Mouse (Mus musculus): ENCODE results near the gene Col24a1. TPM values are rescaled to one million over a fixed set of nuclear protein-coding genes. Genes with fewer than 3 reads are reported as not detected.
"Not testable (repeated sequence)": the region's sequence is repeated elsewhere in the genome, so short reads cannot be mapped to it uniquely, and the experiment has no call there.

Col24a1 gene
- total RNA-seq, 2 experiments from 2014 or later = 0.30 to 1.2 TPM

DNA sequence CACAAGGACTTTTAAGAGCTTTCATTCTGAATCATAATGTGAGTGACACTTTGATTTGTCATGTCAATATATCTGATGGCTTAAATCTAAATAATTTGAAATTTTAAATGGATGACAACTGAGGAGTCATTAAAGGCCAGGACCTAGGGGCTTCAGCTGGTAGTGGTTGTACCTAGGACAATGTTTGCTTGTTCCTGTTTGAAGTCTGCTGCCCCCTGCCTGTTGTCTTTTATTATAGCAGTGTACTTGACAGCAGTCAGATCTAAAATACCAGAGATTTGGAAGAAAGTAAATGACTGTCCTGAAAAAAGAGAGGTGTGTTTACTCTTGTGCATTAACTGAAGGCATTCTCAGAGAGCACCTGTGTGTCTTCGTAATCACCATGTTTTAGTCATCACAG, 150.0 kb downstream of the Col24a1 start:
- peak in 1 of 2 experiments; percentile 40 for DNase-seq (ENCODE audit: low spot score in 2 of 2)

DNA sequence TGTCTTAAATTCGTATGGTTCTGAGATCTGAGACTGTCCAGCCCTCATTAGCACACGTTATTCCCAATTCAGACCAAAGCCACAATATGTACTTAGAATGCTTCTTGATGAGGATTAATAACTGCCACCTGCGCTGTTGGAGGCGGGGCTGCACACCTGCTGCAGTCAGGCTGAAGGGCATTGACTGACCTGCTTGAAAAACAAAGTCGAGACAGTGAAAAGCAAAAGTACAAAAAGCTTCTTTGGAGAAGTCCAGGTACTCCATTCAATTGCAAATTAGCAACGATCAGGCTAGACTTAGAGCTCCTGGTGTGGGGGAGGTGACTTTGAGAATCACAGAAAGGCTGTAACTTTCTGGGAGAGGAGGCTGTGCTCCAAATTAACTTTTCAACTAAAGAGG, 150.9 kb downstream of the Col24a1 start:
- DNase-seq (ENCODE audit: low spot score in 2 of 2) = not testable (repeated sequence)

DNA sequence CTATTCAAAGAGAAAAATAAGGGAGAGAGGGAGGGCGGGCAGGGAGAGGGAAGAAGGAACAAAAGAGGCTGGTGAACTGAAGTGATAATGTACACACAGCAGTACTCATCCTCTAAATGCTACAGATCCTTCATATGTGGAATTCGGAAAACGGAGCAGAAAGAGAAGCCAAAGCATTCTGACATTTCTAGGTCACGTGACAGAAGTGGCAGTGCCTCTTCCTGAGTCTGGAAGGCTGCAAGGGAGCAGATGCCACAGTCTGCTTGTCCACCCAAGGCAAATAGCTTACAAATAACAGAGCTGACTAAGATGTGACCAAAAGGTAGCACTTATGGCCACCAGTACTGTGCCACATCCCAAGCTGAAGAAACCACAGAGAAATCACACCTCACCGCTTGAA, 164.8 kb downstream of the Col24a1 start:
- DNase-seq (ENCODE audit: low spot score in 2 of 2) = no peak

DNA sequence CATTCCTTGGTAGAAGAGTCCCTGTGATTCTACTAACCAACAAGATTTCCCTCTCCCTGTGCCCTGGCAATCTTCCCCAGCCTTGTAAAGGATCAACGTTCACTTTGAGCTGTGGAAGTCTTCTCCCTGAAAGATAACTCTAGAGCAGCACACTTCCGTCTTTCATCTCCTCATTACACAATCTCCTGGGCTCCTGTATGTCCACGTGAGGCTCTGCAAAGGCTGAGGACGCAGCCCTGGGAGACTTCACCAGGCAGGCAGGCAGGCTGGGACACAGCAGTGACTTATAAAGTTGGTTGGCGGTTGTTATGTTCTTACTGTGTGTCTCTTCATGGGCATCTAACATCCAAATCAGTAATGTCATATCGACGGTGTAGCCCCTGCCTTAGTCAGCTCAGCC, 170.1 kb downstream of the Col24a1 start:
- DNase-seq (ENCODE audit: low spot score in 2 of 2) = no peak

DNA sequence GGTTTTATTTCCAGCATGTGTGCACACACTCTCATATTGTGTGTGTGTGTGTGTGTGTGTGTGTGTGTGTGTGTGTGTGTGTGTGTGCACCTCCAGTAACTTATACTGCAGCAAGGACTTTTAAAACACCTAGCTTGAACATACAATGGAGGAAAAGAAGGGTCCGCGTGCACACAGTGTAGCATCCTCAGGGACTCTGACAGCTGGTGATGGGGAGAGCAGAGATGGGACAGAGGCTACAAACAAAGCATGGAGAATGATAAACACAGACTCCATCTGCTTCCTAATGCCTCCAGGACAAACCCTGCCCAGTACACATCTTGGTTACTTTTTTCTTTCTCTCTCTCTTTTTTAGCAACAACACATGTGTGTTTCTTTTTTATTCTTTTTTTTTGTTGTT, 171.5 kb downstream of the Col24a1 start:
- no peak for DNase-seq (ENCODE audit: low spot score in 2 of 2)

DNA sequence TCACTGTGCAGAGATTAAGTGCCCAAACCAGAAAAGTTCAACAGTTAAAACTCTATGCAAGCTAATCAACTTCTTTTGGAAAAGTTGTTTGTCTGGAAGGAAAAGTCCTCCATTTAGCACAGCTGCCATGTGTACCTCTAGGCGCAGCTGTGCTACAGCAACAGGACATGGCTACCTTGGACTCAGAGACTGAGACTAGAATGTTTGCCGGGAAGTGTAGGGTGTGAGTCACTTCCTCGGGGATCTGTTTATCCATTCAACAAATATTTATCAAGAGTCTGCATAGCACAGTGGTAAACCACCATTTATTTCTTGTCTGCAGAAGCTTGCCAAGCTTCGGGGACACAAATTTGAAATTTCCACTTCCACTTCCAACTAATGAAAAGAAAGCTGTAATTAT, 178.8 kb downstream of the Col24a1 start:
- no peak for DNase-seq (ENCODE audit: low spot score in 2 of 2)

DNA sequence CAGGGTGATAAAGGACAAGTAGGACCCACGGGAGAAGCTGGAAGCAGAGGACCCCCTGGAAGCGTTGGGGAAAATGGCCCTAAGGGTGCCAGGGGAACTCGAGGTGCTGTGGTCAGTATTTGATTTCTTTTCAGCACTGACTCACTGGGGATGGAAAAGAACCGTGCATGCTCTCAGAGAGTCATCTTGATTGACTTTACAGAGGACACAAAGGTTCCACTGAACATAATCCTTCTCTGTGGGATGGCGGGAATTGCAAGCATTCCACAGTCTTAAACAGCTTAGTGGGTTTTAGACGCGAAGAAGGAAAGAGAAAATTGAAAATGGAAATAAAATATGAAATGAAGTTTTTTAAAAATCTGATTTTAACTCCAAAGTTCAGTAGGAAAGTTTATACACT, 181.9 kb downstream of the Col24a1 start:
- DNase-seq (ENCODE audit: low spot score in 2 of 2) = no peak

DNA sequence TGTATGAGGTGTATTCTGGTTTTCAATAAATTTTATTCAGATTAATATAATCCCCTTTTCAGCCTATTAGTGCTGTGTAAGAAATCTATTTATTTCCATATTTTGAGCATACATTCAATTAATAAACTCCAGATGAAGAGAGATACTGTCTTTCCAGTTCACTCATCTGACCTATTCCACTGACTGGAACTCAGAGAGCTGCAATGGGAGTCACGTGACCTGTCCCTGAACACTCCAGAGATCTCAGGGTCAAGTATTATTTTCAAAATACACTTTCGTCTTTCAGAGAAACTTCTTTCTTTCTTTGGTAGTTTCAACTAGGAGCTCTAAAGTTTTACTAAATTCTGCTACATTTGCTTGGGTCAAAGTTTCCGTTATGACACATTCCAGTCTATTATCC, 184.4 kb downstream of the Col24a1 start:
- DNase-seq (ENCODE audit: low spot score in 2 of 2) = no peak

DNA sequence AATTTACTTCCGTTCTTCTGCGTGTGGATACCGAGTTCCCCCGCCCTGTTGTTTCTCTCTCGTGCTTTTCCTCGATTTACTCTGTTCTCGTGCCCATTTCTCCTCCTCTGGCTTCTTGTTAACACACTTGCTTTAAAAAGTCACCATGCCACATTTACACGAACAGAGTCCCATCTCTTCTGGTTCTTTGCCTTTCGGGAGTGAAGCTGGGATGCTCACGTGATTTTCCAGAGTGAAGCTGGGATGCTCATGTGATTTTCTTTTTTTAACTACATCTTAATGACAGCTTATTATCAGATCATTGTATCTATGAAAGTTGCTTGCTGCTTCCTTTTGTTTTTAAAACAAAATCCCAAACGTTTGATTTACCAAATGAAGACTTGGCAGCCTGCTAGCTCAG, 184.8 kb downstream of the Col24a1 start:
- DNase-seq (ENCODE audit: low spot score in 2 of 2) = no peak

DNA sequence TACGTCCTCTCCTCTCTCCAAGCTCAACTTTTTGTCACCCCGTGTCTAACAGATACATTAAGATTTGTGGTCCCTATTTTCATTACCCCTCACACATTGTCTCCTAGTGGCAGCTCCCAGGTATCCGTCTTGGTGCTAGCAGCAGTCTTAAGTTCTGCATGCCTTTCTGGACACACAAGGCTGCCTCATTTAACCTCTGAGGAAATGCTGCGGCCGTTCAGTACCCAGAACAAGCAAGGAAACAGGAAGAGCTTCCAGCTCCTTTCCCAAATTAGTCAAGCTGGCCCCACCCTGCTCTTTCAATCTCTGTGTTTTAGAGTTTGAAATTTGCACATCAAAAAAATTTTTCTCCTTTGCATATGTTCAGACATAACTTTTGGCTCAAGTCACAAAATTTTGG, 186.2 kb downstream of the Col24a1 start:
- DNase-seq (ENCODE audit: low spot score in 2 of 2) = no peak

DNA sequence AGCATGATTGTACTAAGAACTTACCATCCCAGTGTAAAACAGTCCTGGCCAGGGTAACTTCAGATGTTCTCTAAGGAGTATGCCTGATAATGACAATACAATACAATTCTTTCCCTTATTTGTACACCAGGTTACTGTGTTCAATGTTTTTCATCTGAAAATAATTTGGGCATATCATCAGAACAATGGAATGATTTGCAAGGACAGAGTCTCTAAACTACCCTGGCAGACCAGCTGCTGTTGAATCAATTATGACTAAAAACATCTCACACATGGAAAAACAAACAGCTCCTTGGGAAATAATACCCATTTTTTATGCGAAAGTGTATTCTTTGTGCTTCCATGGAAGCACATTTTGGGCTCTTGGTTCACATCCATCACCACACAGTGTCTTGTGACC, 198.0 kb downstream of the Col24a1 start:
- DNase-seq (ENCODE audit: low spot score in 2 of 2) = no peak

DNA sequence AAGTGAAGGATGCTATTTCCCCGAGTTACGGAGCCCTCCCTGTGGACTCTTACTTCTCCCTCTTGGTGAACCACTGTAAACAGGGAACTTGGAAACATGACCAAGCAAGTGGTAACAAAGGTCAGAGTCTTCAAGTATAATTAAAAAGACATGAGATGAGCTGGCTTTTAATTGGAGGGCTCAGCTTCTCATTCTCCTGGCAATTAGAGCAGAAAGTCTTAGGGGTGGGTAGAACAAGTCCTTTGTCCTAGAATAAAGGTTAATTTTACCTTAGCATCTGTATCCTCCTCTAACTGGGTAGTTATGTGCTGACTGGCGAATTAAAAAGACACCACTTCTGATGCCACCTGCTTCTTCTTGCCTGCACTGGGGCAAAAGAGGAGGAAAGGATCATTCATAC, 199.1 kb downstream of the Col24a1 start:
- DNase-seq (ENCODE audit: low spot score in 2 of 2) = no peak

DNA sequence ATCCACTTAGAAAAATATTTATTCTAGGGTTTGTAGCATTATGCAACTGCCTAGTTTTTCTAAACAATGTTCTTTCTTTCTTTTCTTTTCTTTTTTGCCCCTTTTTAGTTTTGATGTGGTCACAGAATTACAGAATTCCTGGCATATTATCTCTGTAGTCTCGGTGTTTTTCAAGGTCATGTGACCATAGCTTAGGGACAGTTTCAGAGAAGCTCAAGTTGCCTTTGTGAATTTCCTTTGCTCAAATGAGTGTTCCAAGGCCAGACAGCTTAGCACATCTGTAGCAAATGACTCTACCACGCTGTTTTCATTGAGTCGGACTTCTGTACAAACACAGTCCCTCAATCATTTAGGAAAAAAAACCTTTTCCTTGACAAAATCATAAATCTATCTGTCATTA, 205.9 kb downstream of the Col24a1 start:
- DNase-seq (ENCODE audit: low spot score in 2 of 2) = no peak

DNA sequence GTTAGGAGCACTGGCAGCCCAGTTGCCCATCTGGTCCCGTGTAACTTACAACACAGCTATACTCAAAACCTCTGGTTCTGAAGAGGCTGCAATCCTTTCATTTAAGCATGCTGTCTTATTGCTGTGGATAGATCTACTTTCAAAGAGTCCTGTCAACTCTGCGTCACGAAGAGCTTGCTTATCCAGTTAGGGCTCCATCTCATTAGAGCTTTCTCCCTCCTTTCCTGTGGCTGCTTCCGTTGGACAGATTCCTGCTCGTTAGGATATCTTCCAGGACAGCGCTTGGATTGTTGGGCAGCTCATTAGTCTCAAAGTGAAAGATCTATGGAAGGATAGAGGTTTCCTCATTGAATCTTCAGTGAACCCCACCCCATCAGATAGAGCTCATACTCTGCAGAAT, 206.6 kb downstream of the Col24a1 start:
- DNase-seq (ENCODE audit: low spot score in 2 of 2) = no peak

DNA sequence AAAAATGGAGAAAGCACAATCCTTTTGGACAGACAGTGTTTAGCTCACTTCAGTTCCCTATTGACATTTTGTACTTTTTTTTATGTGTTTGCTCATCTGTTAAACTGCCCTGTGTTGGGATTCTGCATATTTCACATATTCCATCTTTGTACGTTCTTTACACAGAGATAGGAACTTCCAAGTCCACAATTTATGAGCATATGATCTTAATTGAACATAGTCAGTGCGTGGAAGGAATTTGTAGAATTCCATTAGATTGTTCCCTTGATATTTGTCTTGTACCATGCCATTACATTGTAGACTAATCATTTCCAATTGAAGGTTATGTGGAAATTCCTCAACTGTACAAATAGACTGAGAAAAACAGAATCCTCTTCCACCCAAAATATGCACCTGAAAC, 212.6 kb downstream of the Col24a1 start:
- no peak for DNase-seq (ENCODE audit: low spot score in 2 of 2)

DNA sequence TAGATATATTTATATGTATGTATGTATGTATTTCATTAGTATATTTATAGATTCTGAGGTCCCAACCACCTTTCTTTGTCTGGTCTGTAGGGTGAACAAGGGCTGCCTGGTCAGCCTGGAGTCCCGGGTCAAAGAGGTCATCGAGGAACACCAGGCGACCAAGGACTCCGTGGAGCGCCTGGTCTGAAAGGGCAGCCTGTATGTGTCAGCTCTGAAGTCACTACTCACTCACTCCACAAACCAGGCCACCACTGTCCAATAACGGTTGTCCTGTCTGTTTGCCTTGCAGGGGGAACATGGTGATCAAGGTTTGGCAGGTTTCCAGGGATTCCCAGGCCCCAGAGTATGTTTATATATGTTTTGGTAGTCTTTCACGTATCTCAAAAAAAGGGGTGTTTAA, 216.3 kb downstream of the Col24a1 start:
- no peak for DNase-seq (ENCODE audit: low spot score in 2 of 2)

DNA sequence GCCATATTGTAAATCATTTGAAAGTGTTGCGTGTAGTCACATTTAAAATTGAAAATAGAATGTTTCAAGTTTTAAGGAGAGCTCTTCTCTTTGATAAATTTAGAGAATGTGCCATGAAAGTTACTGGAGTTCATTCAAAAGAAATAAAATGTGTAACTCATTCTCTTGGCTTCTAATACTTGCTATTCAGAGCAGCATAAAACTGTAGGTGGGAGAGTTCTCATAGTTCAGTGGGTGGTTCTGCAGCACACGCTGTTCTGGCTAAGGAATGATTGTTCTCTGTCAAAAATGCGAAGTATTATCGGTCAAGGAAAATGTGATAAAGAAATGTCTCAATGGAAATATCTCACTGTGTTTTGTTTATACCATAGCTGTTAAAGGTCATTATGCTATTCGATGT, 221.9 kb downstream of the Col24a1 start:
- peak in 1 of 2 experiments; percentile 15 for DNase-seq (ENCODE audit: low spot score in 2 of 2)

DNA sequence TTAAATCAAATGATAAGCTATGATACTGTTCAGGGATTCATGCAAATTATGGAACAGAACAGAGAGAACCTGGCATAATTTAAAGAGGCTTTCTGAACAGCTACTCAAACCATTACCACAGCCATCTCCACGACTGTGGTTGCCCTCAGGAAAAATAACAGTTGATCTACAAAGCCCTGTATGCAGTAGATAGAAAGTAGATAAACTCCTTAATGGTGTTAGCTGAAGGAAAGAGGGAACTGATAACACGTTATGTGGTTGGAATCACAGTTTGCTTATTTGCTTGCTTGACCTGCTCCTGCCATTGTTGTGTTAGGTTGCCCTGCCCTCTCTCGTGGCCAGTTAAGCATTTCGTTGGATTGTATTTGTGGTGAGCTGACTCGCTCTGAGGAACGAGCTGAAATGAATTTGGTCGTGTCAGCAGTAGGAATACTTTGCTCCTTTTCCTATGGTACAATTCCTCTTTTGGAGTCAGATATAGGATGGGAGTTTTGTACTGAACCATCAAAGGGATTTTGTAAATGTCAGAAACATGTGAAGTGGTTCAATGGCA, 229.3 kb downstream of the Col24a1 start:
- DNase-seq (ENCODE audit: low spot score in 2 of 2) = no peak

DNA sequence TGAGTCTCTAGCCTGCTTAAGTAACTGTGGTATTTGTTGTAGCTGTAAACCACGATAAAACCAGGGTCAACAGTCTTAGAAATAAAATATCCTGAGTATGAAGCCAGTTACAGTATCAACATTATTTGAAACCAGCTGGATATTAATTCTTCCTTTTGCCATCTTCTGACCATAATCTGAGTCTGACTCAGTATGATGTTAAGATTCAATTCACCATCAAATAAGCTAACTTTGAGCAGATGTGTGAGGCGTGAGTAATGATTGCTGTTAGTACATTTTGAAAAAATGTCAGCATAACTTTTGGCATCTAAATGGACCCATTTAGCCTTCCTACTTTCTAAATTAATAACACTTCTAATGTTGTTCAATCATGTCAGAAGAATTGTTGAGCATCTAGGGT, 230.0 kb downstream of the Col24a1 start:
- DNase-seq (ENCODE audit: low spot score in 2 of 2) = no peak

DNA sequence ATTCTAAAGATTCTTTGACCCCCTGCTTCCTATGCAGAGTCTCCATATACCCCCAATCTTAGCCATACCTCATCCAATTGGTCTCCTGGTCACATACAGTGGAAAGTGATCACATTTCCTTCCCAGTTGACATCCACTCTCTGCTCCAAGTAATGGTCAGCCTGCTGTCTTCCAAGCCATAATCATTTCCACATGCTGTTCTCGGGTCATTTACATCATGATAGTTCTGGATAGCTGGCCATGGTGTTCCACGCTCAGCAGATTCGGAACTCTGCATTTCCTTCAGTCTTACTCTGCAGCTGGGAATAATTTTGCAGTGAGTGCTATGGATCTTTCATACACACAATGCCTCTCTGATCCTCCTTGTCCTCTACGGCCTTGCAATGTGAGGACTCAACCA, 233.0 kb downstream of the Col24a1 start:
- no peak for DNase-seq (ENCODE audit: low spot score in 2 of 2)

DNA sequence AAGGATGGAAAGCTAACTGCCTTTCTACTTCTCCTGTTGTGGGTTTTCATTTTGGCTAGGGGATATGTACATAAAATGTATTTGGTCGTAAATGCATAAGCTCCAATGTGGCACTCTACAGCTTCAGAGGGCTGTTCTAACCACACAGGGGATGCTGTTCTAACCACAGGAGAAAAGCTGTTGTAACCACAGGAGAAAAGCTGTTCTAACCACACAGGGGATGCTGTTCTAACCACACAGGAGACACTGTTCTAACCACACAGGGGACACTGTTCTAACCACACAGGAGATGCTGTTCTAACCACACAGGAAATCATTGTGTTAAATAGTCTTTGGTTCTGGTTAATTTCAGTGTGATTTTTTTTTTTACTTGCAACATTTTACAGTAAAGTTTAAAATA, 245.6 kb downstream of the Col24a1 start:
- no peak for DNase-seq (ENCODE audit: low spot score in 2 of 2)

DNA sequence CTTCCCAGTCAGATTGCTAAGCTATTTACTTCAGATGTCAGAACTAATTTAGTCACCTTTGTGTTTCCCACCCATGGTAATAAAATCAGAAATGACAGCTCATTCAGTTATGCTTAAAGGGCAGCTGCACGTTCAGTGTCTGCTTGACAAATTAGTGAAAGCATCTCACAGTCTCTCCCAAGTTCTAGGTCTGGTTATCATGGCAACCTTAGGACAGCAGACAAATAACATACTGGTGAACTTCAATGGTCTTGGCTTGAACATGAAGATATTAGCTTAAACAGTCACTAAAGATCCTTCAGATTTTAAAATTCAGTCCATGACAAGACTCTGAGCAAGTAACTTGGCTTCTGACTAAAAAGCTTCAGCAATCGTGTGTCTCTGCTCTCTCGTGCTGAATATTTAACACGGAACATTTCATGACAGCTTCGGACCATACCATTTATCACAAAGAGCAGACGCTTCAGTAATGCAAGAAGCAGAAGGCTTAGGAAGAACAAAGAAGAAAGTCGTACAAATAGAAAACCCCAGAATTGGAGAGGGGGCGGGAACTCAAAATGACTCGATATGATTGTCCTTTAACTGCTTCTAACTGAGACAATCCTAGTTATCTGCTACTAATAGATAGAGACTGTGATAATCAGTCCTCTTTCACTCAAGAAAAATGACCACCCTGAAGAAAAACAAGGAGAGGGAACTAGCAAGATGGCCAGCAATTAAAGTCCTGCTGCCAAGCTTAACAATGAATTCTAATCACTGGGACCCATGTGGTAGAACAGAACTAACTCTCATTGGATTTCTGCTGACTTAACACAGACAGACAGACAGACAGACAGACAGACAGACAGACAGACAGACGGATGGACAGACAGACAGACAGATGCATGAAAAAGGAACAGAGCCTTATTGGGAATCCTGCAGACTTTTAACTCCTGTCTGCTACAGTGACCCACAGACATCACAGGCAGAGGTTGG, 256.5 kb downstream of the Col24a1 start:
- no peak for DNase-seq (ENCODE audit: low spot score in 2 of 2)

DNA sequence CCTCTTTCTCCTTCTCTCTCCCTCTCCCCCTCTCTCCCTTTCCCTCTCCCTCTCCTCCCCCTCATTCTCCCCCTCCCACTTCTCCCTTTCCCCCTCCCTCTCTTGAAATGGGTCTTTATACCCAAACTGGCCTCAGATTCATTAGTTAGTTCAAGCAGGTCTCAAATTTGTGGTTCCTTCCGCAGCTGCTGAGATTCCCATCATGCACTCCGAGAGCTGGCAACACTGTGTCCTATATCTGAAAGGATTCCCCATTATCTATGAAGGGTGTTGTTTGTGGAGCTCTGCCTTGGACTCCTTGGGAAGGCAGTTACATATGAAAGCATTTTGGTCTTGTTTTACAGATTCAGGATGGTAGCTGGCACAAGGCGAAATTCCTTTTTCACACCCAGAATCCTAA, 257.9 kb downstream of the Col24a1 start:
- peak in 1 of 2 experiments; percentile 20 for DNase-seq (ENCODE audit: low spot score in 2 of 2)
